Mouse (Mus musculus) hindbrain, embryonic 16.5 days (tissue): ENCODE results near the gene Gm11937. TPM values are rescaled to one million over a fixed set of nuclear protein-coding genes. Genes with fewer than 3 reads are reported as not detected.
"Not testable (repeated sequence)": the region's sequence is repeated elsewhere in the genome, so short reads cannot be mapped to it uniquely, and the experiment has no call there.

Source experiments
- ATAC-seq: fragments of 200-750 bp; cut with Nextera tagmentation; 2 replicates; pipeline ENCODE4 v1.8.0; 2017; ENCODE audit warnings: moderate TSS enrichment, moderate library complexity
- H3K27ac ChIP-seq: fragments of 300-500 bp; sonication (generic); 2 replicates; pipeline ENCODE4 v1.5.1; 2014; ENCODE audit warnings: low read depth, mild to moderate bottlenecking, control low read depth, low read length, moderate library complexity
- H3K27me3 ChIP-seq: fragments of 300-500 bp; sonication (generic); replicated peaks from 2 replicates; pipeline ENCODE4 v1.6.1; 2014; ENCODE audit warnings: low read length; ENCODE audit not compliant: control insufficient read depth, insufficient read depth
- H3K36me3 ChIP-seq: fragments of 300-500 bp; sonication (generic); 2 replicates; pipeline ENCODE4 v1.6.1; 2014; ENCODE audit warnings: mild to moderate bottlenecking, low read length, moderate library complexity, mixed read lengths; ENCODE audit not compliant: control insufficient read depth, insufficient read depth
- H3K4me1 ChIP-seq: fragments of 300-500 bp; sonication (generic); 2 replicates; pipeline ENCODE4 v1.6.1; 2014; ENCODE audit warnings: low read depth, low read length; ENCODE audit not compliant: control insufficient read depth, insufficient read depth
- H3K4me2 ChIP-seq: fragments of 300-500 bp; sonication (generic); 2 replicates; pipeline ENCODE4 v1.6.1; 2014; ENCODE audit warnings: mild to moderate bottlenecking, low read length, control low read depth, moderate library complexity
- H3K4me3 ChIP-seq: fragments of 300-500 bp; sonication (generic); 2 replicates; pipeline ENCODE4 v1.5.1; 2014; ENCODE audit warnings: mild to moderate bottlenecking, low read length, control low read depth, moderate library complexity
- H3K9ac ChIP-seq: fragments of 300-500 bp; sonication (generic); 2 replicates; pipeline ENCODE4 v1.6.1; 2014; ENCODE audit warnings: low read depth, mild to moderate bottlenecking, control low read depth, low read length, moderate library complexity
- H3K9me3 ChIP-seq: fragments of 300-500 bp; sonication (generic); 2 replicates; pipeline ENCODE4 v1.6.1; 2014; ENCODE audit warnings: mild to moderate bottlenecking, low read length, moderate library complexity; ENCODE audit not compliant: control insufficient read depth
- WGBS: fragments of 180-500 bp; shearing (Covaris S2); extraction: QIAGEN DNeasy Blood & Tissue Kit; methylation state at CpG from one replicate; pipeline ENCODE4 v1.1.7; 2014; 5-methylcytosine and 5-hydroxymethylcytosine counted together
- polyA plus RNA-seq: library from polyadenylated mRNA; unstranded; fragments of >200 nt; fragmentation: Nextera tagmentation; extraction: Ambion mirVana; gene quantifications from 2 replicates; pipeline ENCODE4 v1.2.1, GENCODE M21; 2015

Gm11937 gene
- polyA plus RNA-seq, 1 experiment from 2014 or later, result not detected

DNA sequence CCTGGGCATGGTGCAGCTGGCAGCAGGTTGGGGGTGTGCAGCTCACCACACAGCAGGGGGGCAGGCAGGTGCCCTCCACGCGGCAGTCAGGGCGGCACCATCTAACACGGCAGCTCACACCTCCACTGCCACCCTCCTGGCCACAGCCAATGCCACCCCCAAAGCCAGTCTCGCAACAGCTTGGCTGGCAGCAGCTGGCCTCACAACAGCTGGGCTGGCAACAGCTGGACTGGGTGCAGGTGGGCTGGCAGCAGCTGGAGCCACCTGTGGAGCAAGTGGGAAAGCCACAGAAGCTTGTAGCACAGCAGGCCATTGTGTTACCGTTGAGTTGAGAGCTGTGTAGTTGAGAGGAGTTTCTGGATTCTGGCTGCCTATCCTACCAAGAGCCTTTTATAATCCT lies 12.2 kb downstream of the Gm11937 start, which contains the start of gene Krtap9-3:
Gene Krtap9-3 (minus strand): TSS at position 364 of the 400 bp plus-strand sequence.
- H3K4me3 ChIP-seq, H3K36me3 ChIP-seq, H3K27ac ChIP-seq, H3K9me3 ChIP-seq, H3K27me3 ChIP-seq, H3K4me1 ChIP-seq, ATAC-seq, H3K4me2 ChIP-seq, H3K9ac ChIP-seq: not testable (repeated sequence)
- WGBS, result 76% methylated on average over 6 of the region's 6 CpGs

DNA sequence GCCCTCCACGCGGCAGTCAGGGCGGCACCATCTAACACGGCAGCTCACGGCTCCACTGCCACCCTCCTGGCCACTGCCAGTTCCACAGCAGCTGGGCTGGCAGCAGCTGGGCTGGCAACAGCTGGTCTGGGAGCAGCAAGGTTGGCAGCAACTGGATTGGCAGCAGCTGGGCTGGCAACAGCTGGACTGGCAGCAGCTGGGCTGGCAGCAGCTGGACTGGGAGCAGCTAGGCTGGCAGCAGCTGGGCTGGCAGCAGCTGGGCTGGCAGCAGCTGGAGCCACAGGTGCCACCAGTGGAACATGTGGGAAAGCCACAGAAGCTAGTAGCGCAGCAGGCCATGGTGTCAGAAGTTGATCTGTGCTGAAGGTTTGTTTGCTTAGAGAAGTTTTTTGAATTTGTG lies 19.0 kb downstream of the Gm11937 start, which contains the start of gene Krtap1-3:
Gene Krtap1-3 (minus strand): TSS at position 359 of the 400 bp plus-strand sequence.
- no peaks in the 10 kb centered on the region for H3K36me3 ChIP-seq
- H3K27me3 ChIP-seq, result no peaks in the 10 kb centered on the region
- H3K4me3 ChIP-seq, result no peak within 1 kb of the TSS
- H3K4me2 ChIP-seq, result no peak within 1 kb of the TSS
- no peak for ATAC-seq
- no peaks in the 10 kb centered on the region for H3K9me3 ChIP-seq
- no peak within 1 kb of the TSS for H3K27ac ChIP-seq
- no peaks in the 10 kb centered on the region for H3K4me1 ChIP-seq
- WGBS, result 89% methylated on average over 6 of the region's 6 CpGs
- no peak within 1 kb of the TSS for H3K9ac ChIP-seq

DNA sequence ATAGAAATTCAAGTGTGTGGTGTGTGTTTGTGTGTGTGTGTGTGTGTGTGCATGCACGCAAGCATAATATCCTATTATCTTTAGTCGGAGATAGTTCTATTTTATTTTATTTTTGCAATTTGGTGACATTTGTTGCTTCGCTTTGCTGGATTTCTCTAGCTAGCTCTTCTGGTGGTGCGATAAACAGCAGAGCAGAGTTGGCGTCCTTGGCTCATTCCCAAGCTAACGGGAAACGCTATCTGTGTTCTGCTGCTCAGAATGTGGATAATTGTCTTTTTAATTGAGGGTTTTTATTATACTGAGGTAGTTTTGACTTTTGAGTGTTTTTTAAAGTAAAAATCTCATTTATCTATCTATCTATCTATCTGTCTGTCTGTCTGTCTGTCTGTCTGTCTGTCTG lies 24.9 kb downstream of the Gm11937 start:
- no peak overlapping the region for H3K9ac ChIP-seq
- H3K27me3 ChIP-seq, result no peaks in the 10 kb centered on the region
- no peak for ATAC-seq
- H3K9me3 ChIP-seq, result no peaks in the 10 kb centered on the region
- H3K4me2 ChIP-seq, result no peak overlapping the region
- no peaks in the 10 kb centered on the region for H3K36me3 ChIP-seq
- WGBS, result 89% methylated on average over 7 of the region's 7 CpGs
- H3K27ac ChIP-seq, result no peak overlapping the region
- no peak overlapping the region for H3K4me3 ChIP-seq
- H3K4me1 ChIP-seq, result no peaks in the 10 kb centered on the region

DNA sequence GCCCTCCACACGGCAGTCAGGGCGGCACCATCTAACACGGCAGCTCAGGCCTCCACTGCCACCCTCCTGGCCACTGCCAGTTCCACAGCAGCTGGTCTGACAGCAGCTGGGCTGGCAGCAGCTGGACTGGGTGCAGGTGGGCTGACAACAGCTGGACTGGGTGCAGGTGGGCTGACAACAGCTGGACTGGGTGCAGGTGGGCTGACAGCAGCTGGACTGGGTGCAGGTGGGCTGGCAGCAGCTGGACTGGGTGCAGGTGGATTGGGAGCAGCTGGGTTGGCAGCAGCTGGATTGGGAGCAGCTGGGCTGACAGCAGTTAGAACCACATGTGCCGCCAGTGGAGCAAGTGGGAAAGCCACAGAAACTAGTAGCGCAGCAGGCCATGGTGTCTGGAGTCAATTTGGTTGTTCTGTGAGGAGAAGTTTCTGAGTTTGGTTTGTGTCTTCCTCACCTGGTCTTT lies 26.7 kb downstream of the Gm11937 start, which contains the start of gene Krtap1-4:
Gene Krtap1-4 (minus strand): TSS at position 410 of the 460 bp plus-strand sequence.
- WGBS, result 92% methylated on average over 5 of the region's 5 CpGs
- Histone ChIP-seq H3K9ac (no peak within 1 kb of the TSS), H3K9me3 (no peaks in the 10 kb centered on the region), H3K27me3 (no peaks in the 10 kb centered on the region), H3K4me2 (no peak within 1 kb of the TSS), H3K36me3 (no peaks in the 10 kb centered on the region), H3K4me3 (no peak within 1 kb of the TSS), H3K27ac (no peak within 1 kb of the TSS), H3K4me1 (no peaks in the 10 kb centered on the region)
- no peak for ATAC-seq

DNA sequence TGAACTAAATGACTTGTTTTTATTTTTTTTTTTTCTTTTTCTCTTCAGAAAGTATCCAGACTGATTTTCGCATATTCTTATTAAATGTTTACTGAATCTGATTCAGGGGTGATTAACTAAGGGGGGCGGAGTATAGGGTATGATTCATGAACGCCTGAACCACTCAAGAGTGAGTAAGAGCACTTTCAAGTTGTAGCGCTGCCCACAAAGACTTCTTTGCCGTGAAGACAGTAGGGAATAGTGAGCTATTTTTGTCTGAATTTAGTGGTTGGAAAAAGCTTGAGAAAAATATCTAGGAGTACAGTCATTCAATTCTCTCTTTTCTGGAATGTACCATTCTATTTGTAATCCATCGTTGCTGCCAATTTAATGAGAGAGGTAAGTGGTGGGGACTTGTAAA lies 28.4 kb downstream of the Gm11937 start:
- Histone ChIP-seq H3K4me2 (no peak overlapping the region), H3K9me3 (no peaks in the 10 kb centered on the region), H3K4me1 (no peaks in the 10 kb centered on the region), H3K4me3 (no peak overlapping the region), H3K36me3 (no peaks in the 10 kb centered on the region), H3K27me3 (no peaks in the 10 kb centered on the region), H3K9ac (no peak overlapping the region), H3K27ac (no peak overlapping the region)
- 91% methylated on average over 6 of the region's 6 CpGs for WGBS
- ATAC-seq, result no peak

DNA sequence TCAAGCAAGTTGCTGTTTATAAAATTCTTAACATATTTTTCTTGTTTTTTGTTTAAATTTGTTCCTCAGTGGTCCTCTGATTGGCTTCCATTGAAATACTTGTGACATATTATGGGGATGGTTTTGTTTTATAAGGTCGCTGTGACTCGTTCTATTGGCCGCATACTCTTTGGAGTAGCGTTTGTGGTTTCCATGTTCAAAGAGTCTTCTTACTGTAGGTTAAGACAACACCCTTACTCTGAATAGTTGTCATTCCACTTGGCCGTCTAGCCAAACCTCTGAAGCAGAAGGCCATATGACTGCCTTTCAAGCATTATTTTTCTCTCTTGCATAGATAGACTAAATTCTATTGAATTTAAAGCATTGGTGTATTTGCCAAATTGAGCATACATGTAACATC lies 28.9 kb downstream of the Gm11937 start:
- 92% methylated on average over 5 of the region's 5 CpGs for WGBS
- Histone ChIP-seq H3K9me3 (no peaks in the 10 kb centered on the region), H3K9ac (no peak overlapping the region), H3K4me3 (no peak overlapping the region), H3K36me3 (no peaks in the 10 kb centered on the region), H3K4me2 (no peak overlapping the region), H3K27me3 (no peaks in the 10 kb centered on the region), H3K4me1 (no peaks in the 10 kb centered on the region), H3K27ac (no peak overlapping the region)
- no peak for ATAC-seq

DNA sequence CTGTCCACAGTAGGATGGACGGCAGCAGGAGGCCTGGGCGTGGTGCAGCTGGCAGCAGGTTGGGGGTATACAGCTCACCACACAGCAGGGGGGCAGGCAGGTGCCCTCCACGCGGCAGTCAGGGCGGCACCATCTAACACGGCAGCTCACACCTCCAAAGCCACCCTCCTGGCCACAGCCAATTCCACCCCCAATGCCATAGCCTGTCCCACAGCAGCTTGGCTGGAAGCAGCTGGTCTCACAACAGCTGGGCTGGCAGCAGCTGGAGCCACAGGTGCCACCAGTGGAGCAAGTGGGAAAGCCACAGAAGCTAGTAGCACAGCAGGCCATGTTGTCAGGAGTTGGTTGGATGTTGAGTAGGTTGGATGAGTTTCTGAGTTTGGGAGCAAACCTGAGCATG lies 29.4 kb downstream of the Gm11937 start, which contains the start of gene Krtap1-5:
Gene Krtap1-5 (minus strand): TSS at position 381 of the 400 bp plus-strand sequence.
- WGBS, result 86% methylated on average over 6 of the region's 6 CpGs
- ATAC-seq, result no peak
- Histone ChIP-seq H3K4me2 (no peak within 1 kb of the TSS), H3K4me3 (no peak within 1 kb of the TSS), H3K36me3 (no peaks in the 10 kb centered on the region), H3K9ac (no peak within 1 kb of the TSS), H3K27me3 (no peaks in the 10 kb centered on the region), H3K4me1 (no peaks in the 10 kb centered on the region), H3K27ac (no peak within 1 kb of the TSS), H3K9me3 (no peaks in the 10 kb centered on the region)

DNA sequence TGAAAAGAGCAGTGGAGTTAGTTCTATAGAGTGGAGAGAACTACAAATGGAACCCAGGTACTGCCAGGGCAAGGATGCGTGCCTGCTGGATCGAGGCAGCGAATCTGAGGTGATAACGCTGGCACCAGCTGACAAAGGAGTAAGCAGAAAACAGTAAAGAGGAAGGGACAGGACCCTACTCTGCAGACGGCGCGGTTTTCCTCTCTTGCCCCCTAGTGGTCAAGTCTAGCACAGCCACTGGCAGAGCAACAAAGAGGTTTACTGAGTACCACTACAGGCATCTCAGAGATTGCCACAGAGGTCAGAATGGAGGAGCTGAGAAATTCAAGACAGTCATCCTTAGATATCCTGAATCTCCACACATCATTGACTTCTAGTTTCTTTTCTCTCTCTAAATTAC lies 35.9 kb downstream of the Gm11937 start:
- WGBS, result 2% methylated on average over 7 of the region's 7 CpGs

DNA sequence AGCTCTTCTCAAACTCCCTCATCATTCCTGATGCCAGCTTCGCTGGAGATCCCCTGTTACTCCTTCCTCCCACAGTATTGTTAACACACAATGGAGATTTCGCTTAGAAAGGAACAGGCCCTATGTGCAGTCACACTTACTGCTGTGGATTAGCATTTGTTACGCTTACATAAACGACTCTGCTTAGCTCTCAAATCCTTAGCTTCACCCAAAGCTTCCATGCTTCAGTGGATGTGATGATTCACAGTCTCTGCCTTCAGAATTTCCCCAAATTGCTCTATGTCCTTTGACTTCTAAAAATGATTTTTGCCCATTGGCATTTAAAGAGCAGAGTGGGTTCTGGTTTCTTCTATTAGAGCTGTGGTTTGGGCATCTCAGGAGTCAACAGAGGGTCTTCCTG lies 36.8 kb downstream of the Gm11937 start:
- H3K4me3 ChIP-seq, result no peak overlapping the region
- WGBS, result 32% methylated on average over 4 of the region's 4 CpGs

More for the DNA sequence above, 35.9 kb downstream of the Gm11937 start:
- Histone ChIP-seq H3K4me3 (peak overlapping the region; percentile 13; the same call in 1 of the 2 replicates), H3K4me2 (peak overlapping the region; percentile 50), H3K27me3 (no peaks in the 10 kb centered on the region), H3K36me3 (no peaks in the 10 kb centered on the region), H3K9ac (0 out of 2 replicates have a peak overlapping the region, but pooled peaks have one; percentile 38), H3K9me3 (no peaks in the 10 kb centered on the region), H3K27ac (no peak overlapping the region), H3K4me1 (no peaks in the 10 kb centered on the region)
- ATAC-seq, result peak; percentile 72; the same call in 1 of the 2 replicates

More for the DNA sequence above, 36.8 kb downstream of the Gm11937 start:
- Histone ChIP-seq H3K36me3 (no peaks in the 10 kb centered on the region), H3K9ac (no peak overlapping the region), H3K9me3 (no peaks in the 10 kb centered on the region), H3K27me3 (no peaks in the 10 kb centered on the region), H3K27ac (no peak overlapping the region), H3K4me1 (no peaks in the 10 kb centered on the region), H3K4me2 (no peak overlapping the region)
- ATAC-seq, result no peak
